Mouse (Mus musculus): ENCODE data around the gene Akr1c19. TPM values are rescaled to one million over a fixed set of nuclear protein-coding genes. Genes with fewer than 3 reads are reported as not detected.
"Not testable (repeated sequence)": the region's sequence is repeated elsewhere in the genome, so short reads cannot be mapped to it uniquely, and the experiment has no call there.

The Akr1c19 gene
- polyA plus RNA-seq, 1 experiment, result not detected

GRCm38 (mm10) chr13:4265047-4265446 is 36.5 kb downstream of the Akr1c19 start:
- no peak for TF ChIP-seq POLR2A (IDR thresholded peaks at IDR 0.05; ENCODE audit: extremely low read depth, insufficient read depth, low read length)
- H3K4me1 ChIP-seq (ENCODE audit: control insufficient read depth, insufficient read depth, low read length), result no peaks in the 10 kb centered on the region
- H3K27ac ChIP-seq (ENCODE audit: insufficient read depth, low read length), result no peak overlapping the region
- no peak overlapping the region for H3K4me3 ChIP-seq (ENCODE audit: insufficient read depth, low read length)

- H3K27ac ChIP-seq (ENCODE audit: insufficient read depth, low read length); H3K4me3 ChIP-seq (ENCODE audit: insufficient read depth, low read length); H3K4me1 ChIP-seq (ENCODE audit: control insufficient read depth, insufficient read depth, low read length): not testable (repeated sequence)
Measured at GRCm38 (mm10) chr13:4265455-4265854, 37.0 kb downstream of the Akr1c19 start.

DNA sequence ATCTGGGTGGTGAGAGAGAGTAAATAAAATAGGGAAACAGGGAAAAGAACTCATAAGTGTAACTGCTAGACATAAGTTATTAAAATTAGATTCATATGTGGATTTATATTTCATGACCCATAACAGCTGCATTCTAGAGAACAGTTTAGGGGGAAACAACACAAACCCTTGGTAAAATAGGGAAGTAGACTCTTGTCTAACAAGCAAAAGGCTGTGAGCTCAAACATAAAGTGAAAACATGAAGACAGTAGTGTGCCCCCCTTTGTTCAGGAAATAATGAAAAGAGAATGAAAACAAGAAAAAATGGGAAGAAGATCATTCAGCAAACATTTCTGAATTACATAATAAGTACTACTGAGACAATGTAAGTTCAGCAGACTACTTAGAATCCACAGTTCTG is 42.4 kb downstream of the Akr1c19 start:
- Histone ChIP-seq H3K27ac (ENCODE audit: insufficient read depth, low read length) (no peak overlapping the region), H3K4me1 (ENCODE audit: control insufficient read depth, insufficient read depth, low read length) (no peaks in the 10 kb centered on the region), H3K4me3 (ENCODE audit: insufficient read depth, low read length) (no peak overlapping the region)
- TF ChIP-seq POLR2A (IDR thresholded peaks at IDR 0.05; ENCODE audit: extremely low read depth, insufficient read depth, low read length) (no peak), CTCF (IDR thresholded peaks at IDR 0.05; ENCODE audit: extremely low read depth, insufficient read depth, low read length) (no peak)

- no peak for TF ChIP-seq CTCF (IDR thresholded peaks at IDR 0.05; ENCODE audit: extremely low read depth, insufficient read depth, low read length)
- no peak for TF ChIP-seq POLR2A (IDR thresholded peaks at IDR 0.05; ENCODE audit: extremely low read depth, insufficient read depth, low read length)
- H3K4me3 ChIP-seq (ENCODE audit: insufficient read depth, low read length), result no peak overlapping the region
- no peak overlapping the region for H3K27ac ChIP-seq (ENCODE audit: insufficient read depth, low read length)
- H3K4me1 ChIP-seq (ENCODE audit: control insufficient read depth, insufficient read depth, low read length), result no peaks in the 10 kb centered on the region
Measured at GRCm38 (mm10) chr13:4277526-4277925, 49.0 kb downstream of the Akr1c19 start.

DNA sequence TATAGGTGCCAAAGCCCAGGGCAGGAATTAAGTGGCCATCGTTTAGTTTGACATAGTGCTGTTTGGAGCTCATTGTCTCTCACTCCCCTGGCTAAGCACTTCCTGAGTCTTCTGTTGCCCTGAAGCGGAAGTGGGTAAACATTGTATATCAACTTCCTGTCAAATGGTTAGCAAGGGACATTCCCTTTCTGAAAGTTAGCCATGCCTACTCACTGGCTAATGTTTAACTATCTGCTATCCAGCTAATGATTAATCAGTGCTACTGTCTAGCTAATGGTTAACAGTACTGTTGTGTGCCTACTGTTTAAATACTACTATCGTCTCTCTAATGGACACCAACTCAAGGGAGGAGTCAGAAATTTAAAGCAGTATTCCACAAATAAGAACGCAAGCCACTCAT is 50.8 kb downstream of the Akr1c19 start, which contains the start of gene Akr1c12:
TSS of gene Akr1c12 (minus strand) at position 150 of the 400 bp plus-strand sequence.
- no peak for TF ChIP-seq CTCF (IDR thresholded peaks at IDR 0.05; ENCODE audit: extremely low read depth, insufficient read depth, low read length)
- TF ChIP-seq POLR2A (IDR thresholded peaks at IDR 0.05; ENCODE audit: extremely low read depth, insufficient read depth, low read length), result no peak
- Histone ChIP-seq H3K4me3 (ENCODE audit: insufficient read depth, low read length) (no peak within 1 kb of the TSS), H3K4me1 (ENCODE audit: control insufficient read depth, insufficient read depth, low read length) (no peaks in the 10 kb centered on the region), H3K27ac (ENCODE audit: insufficient read depth, low read length) (no peak within 1 kb of the TSS)

DNA sequence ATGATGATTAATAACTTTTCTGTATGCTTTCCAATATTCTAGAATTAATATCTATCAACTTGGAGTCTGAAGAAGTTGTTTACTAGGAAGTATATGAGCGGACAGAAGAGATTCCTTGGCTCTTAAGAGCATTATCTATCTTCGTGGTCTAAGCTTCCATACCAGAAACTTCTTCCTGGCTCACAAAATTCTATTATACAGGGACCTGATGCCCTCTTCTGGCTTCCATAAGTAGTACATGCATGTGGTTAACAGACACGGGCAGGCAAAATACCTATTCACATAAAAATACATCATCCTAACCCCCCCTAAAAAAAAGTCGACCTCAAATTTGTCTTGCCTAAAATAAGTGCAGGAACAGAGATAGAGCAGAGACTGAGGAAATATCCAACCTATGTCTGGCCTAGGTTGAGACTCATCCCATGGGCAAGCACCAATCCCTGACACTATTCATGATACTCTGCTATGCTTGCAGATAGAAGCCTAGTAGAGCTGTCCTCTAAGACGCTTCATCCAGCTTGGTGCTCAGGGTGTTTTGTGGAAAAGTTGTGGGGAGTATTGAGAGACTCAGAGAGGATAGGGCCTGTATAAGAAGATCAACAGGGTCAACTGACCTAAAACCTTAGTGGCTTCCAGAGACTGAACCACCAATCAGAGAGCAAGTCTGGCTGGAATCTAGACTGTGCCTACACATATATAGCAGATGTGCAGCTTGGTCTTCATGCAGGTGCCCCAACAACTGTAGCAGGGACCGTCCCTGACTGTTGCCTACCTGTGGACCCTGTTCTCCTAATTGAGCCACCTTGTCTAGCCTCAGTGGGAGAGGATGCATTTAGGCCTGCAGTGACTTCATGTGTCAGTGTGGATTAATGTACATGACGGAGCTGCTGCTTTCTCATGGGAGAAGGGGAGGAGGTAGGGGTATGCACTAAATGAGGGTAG is 53.2 kb downstream of the Akr1c19 start:
- no peaks in the 10 kb centered on the region for H3K4me1 ChIP-seq (ENCODE audit: control insufficient read depth, insufficient read depth, low read length)
- no peak overlapping the region for H3K4me3 ChIP-seq (ENCODE audit: insufficient read depth, low read length)
- no peak overlapping the region for H3K27ac ChIP-seq (ENCODE audit: insufficient read depth, low read length)
- no peak for TF ChIP-seq POLR2A (IDR thresholded peaks at IDR 0.05; ENCODE audit: extremely low read depth, insufficient read depth, low read length)
- peak; percentile 41; the same call in 1 of the 2 replicates for TF ChIP-seq CTCF (IDR thresholded peaks at IDR 0.05; ENCODE audit: extremely low read depth, insufficient read depth, low read length)

GRCm38 (mm10) chr13:4296991-4297390 is 68.5 kb downstream of the Akr1c19 start:
- TF ChIP-seq POLR2A (IDR thresholded peaks at IDR 0.05; ENCODE audit: extremely low read depth, insufficient read depth, low read length) (no peak), CTCF (IDR thresholded peaks at IDR 0.05; ENCODE audit: extremely low read depth, insufficient read depth, low read length) (no peak)
- no peak overlapping the region for H3K27ac ChIP-seq (ENCODE audit: insufficient read depth, low read length)
- no peaks in the 10 kb centered on the region for H3K4me1 ChIP-seq (ENCODE audit: control insufficient read depth, insufficient read depth, low read length)
- no peak overlapping the region for H3K4me3 ChIP-seq (ENCODE audit: insufficient read depth, low read length)

Other genes with a start within 250 kb of the Akr1c19 start
- 1.7 and 2.6 TPM in 2 replicates for gene Akr1c14, start 179.7 kb upstream of the Akr1c19 start, polyA plus RNA-seq (2012; rRNA removed)
- gene Akr1c18, start 78.0 kb upstream of the Akr1c19 start, polyA plus RNA-seq (2012; rRNA removed), result 1.8 and 2.0 TPM in 2 replicates
- gene Akr1c13, start 37.5 kb upstream of the Akr1c19 start, polyA plus RNA-seq (2012; rRNA removed), result 0.38 and 0.40 TPM in 2 replicates
- not detected in 2 replicates for gene Akr1c12, start 50.7 kb downstream of the Akr1c19 start, polyA plus RNA-seq (2012; rRNA removed)
- gene Akr1c6, start 205.6 kb downstream of the Akr1c19 start, polyA plus RNA-seq (2012; rRNA removed), result not detected in 2 replicates

Data from cortical plate, adult 2 months (tissue).